ENCODE assay signal across 8 mouse cellular contexts in genomic region chr11:8624179-8624886, GRCm38 (mm10). TPM values are rescaled to one million over a fixed set of nuclear protein-coding genes. Genes with fewer than 3 reads are reported as not detected.
A peak's percentile ranks its signal among the peaks of the same experiment; 100 is the strongest.
DNase-seq lines count a peak whose midpoint lies in the region; ATAC-seq and TF ChIP-seq lines count a peak whose summit lies in the region.

No protein-coding gene starts in this region.

- ATAC-seq in granulocyte monocyte progenitor cell, adult 5-6 weeks (replicated peaks; ENCODE audit: poor library complexity, severe bottlenecking) = peak; percentile 48
- peak; percentile 49 for ATAC-seq in kidney, embryonic 16.5 days (ENCODE audit: low FRiP score, low TSS enrichment)
- ATAC-seq in neural tube, embryonic 13.5 days (ENCODE audit: low read depth) = peak; percentile 82

- DNase-seq in kidney, adult 2 months = no peak
- no peak for DNase-seq in kidney, adult 9 months
- peak; percentile 81 for DNase-seq in embryo, embryonic 10.5 days (ENCODE audit: low spot score)
- DNase-seq in liver, adult 2 months (ENCODE audit: extremely low read depth, low read depth, low spot score) = no peak
- DNase-seq in thymus, postnatal 4 days = peak; percentile 57

- H3K27ac ChIP-seq in kidney, adult 2 months (ENCODE audit: insufficient read depth, low read depth, low read length) = peak overlapping the region; percentile 47
- peak overlapping the region; percentile 79 for H3K27ac ChIP-seq in kidney, embryonic 16.5 days (ENCODE audit: low read length)
- no peak overlapping the region for H3K27ac ChIP-seq in liver, adult 2 months (replicated peaks; ENCODE audit: insufficient read depth, low read depth, low read length)
- H3K27ac ChIP-seq in neural tube, embryonic 13.5 days (replicated peaks) = no peak overlapping the region; the same call in 1 of the 2 replicates

- no peak for TF ChIP-seq CTCF in kidney, adult 2 months (conservative IDR thresholded peaks at IDR 0.05; ENCODE audit: insufficient read depth, insufficient read length, low read depth, low read length)
- TF ChIP-seq CTCF in liver, adult 2 months (IDR thresholded peaks at IDR 0.05; ENCODE audit: low read depth, low read length) = no peak

- H3K27me3 ChIP-seq in kidney, adult 2 months (replicated peaks; ENCODE audit: control insufficient read depth, insufficient read depth, low read length) = no peaks in the 10 kb centered on the region
- H3K27me3 ChIP-seq in kidney, embryonic 16.5 days (ENCODE audit: insufficient read depth, low read length) = no peaks in the 10 kb centered on the region
- H3K27me3 ChIP-seq in liver, adult 2 months (ENCODE audit: control insufficient read depth, insufficient read depth, low read length) = peaks cover 4% of the 10 kb centered on the region; the same call in 1 of the 2 replicates
- H3K27me3 ChIP-seq in neural tube, embryonic 13.5 days = peaks cover 6% of the 10 kb centered on the region; the same call in 1 of the 2 replicates

- H3K4me2 ChIP-seq in kidney, embryonic 16.5 days (replicated peaks; ENCODE audit: low read depth, low read length) = peak overlapping the region; percentile 100
- peak overlapping the region; percentile 97 for H3K4me2 ChIP-seq in neural tube, embryonic 13.5 days

- H3K9ac ChIP-seq in kidney, embryonic 16.5 days (replicated peaks; ENCODE audit: low read length) = peak overlapping the region; percentile 90
- H3K9ac ChIP-seq in liver, adult 2 months (ENCODE audit: low read depth, low read length) = peak overlapping the region; percentile 85
- peak overlapping the region; percentile 83 for H3K9ac ChIP-seq in neural tube, embryonic 13.5 days

- no peaks in the 10 kb centered on the region for H3K36me3 ChIP-seq in kidney, adult 2 months (ENCODE audit: control insufficient read depth, insufficient read depth, low read length)
- no peaks in the 10 kb centered on the region for H3K36me3 ChIP-seq in kidney, embryonic 16.5 days (ENCODE audit: insufficient read depth, low read length)
- H3K36me3 ChIP-seq in liver, adult 2 months (ENCODE audit: control insufficient read depth, insufficient read depth, low read length) = no peaks in the 10 kb centered on the region
- H3K36me3 ChIP-seq in neural tube, embryonic 13.5 days = no peaks in the 10 kb centered on the region

- peak overlapping the region; percentile 54 for H3K4me3 ChIP-seq in kidney, adult 2 months (ENCODE audit: insufficient read depth, low read depth, low read length)
- H3K4me3 ChIP-seq in kidney, embryonic 16.5 days (ENCODE audit: low read length) = peak overlapping the region; percentile 76
- H3K4me3 ChIP-seq in liver, adult 2 months (ENCODE audit: insufficient read depth, low read depth, low read length) = peak overlapping the region; percentile 70
- H3K4me3 ChIP-seq in neural tube, embryonic 13.5 days = peak overlapping the region; percentile 65

- TF ChIP-seq POLR2A in kidney, adult 2 months (IDR thresholded peaks at IDR 0.05; ENCODE audit: low read depth, low read length) = no peak
- TF ChIP-seq POLR2A in liver, adult 2 months (IDR thresholded peaks at IDR 0.05; ENCODE audit: extremely low read depth, insufficient read depth, low read length) = no peak

- H3K9me3 ChIP-seq in kidney, embryonic 16.5 days (ENCODE audit: low read length) = no peaks in the 10 kb centered on the region
- H3K9me3 ChIP-seq in neural tube, embryonic 13.5 days = no peaks in the 10 kb centered on the region

- peaks cover 23% of the 10 kb centered on the region for H3K79me2 ChIP-seq in liver, adult 2 months (ENCODE audit: control insufficient read depth, insufficient read depth, low read length)

- peaks cover 35% of the 10 kb centered on the region for H3K4me1 ChIP-seq in kidney, adult 2 months (ENCODE audit: control insufficient read depth, insufficient read depth, low read length)
- H3K4me1 ChIP-seq in kidney, embryonic 16.5 days (ENCODE audit: insufficient read depth, low read length) = peaks cover 70% of the 10 kb centered on the region
- H3K4me1 ChIP-seq in liver, adult 2 months (ENCODE audit: control insufficient read depth, insufficient read depth, low read length) = peaks cover 9% of the 10 kb centered on the region; the same call in 1 of the 2 replicates
- H3K4me1 ChIP-seq in neural tube, embryonic 13.5 days (replicated peaks) = peaks cover 53% of the 10 kb centered on the region

- 4% methylated on average over 74 of the region's 74 CpGs for WGBS in kidney, adult 2 months
- under 1% methylated on average over 73 of the region's 74 CpGs for WGBS in kidney, embryonic 16.5 days
- WGBS in liver, adult 2 months = 2% methylated on average over 74 of the region's 74 CpGs
- WGBS in neural tube, embryonic 13.5 days = under 1% methylated on average over 74 of the region's 74 CpGs

RNA-seq across cellular contexts. Expression of gene Tns3, which starts 40.0 kb away (rescaled TPM):
- polyA plus RNA-seq in kidney, adult 2 months (2012; rRNA removed) = 63.7 and 70.5 TPM in 2 replicates
- 26.9 TPM in 2 replicates for total RNA-seq in granulocyte monocyte progenitor cell, adult 5-6 weeks (2014; fragmentation: Nextera tagmentation)
- 13.0 and 13.1 TPM in 2 replicates for total RNA-seq in granulocyte monocyte progenitor cell, adult 5-6 weeks (2017)
- polyA plus RNA-seq in kidney, embryonic 16.5 days (2015; fragmentation: Nextera tagmentation; extraction: Ambion mirVana) = 31.5 and 32.7 TPM in 2 replicates
- total RNA-seq in liver, adult 2 months (2014; rRNA removed) = 15.3 and 19.7 TPM in 2 replicates
- polyA plus RNA-seq in liver, adult 2 months (2012; rRNA removed) = 12.8 and 14.6 TPM in 2 replicates
- 7.9 TPM in 2 replicates for polyA plus RNA-seq in neural tube, embryonic 13.5 days (2015; fragmentation: Nextera tagmentation; extraction: Ambion mirVana)

Comparison
In these comparisons a context has a peak if more than half of its experiments do, and no peak if none do; other contexts are left out.
1. DNase-seq: peak in embryo, embryonic 10.5 days (single experiment) and thymus, postnatal 4 days (single experiment); none in kidney, adult 2 months (single experiment), kidney, adult 9 months (single experiment) and liver, adult 2 months (single experiment).
2. H3K27ac ChIP-seq: peak in kidney, adult 2 months (single experiment) and kidney, embryonic 16.5 days (single experiment); none in liver, adult 2 months (single experiment) and neural tube, embryonic 13.5 days (single experiment).
3. Peak in every context shown above with its lines, with median percentiles within 50 percentile points of each other: H3K4me3 ChIP-seq, ATAC-seq and H3K9ac ChIP-seq.